Mouse (Mus musculus) retina, postnatal 1 day (tissue): Measurements from ENCODE around the gene Ush2a.
A peak's percentile ranks its signal among the peaks of the same experiment; 100 is the strongest.

Experiments used
- DNase-seq: peaks from one replicate; pipeline ENCODE4 v3.0.0-alpha.2; 2012

Gene Ush2a

GRCm38 (mm10) chr1:188674640-188675510, 413.1 kb downstream of the Ush2a start:
- DNase-seq: no peak

- no peak for DNase-seq
These were observed 413.7 kb downstream of the Ush2a start for GRCm38 (mm10) chr1:188675511-188675863.

GRCm38 (mm10) chr1:188678189-188678588, 416.4 kb downstream of the Ush2a start:
- peak; percentile 59 for DNase-seq

GRCm38 (mm10) chr1:188686362-188686761, 424.5 kb downstream of the Ush2a start:
- DNase-seq: no peak

GRCm38 (mm10) chr1:188696295-188696694, 434.5 kb downstream of the Ush2a start:
- DNase-seq: no peak

GRCm38 (mm10) chr1:188708176-188708575, 446.4 kb downstream of the Ush2a start:
- DNase-seq: peak; percentile 14

- no peak for DNase-seq
These were observed 446.9 kb downstream of the Ush2a start for GRCm38 (mm10) chr1:188708694-188709093.

- peak; percentile 74 for DNase-seq
These were observed 452.3 kb downstream of the Ush2a start for GRCm38 (mm10) chr1:188714131-188714530.

- DNase-seq: peak; percentile 16
These were observed 453.1 kb downstream of the Ush2a start for GRCm38 (mm10) chr1:188714941-188715340.

GRCm38 (mm10) chr1:188716886-188717285, 455.1 kb downstream of the Ush2a start:
- DNase-seq: no peak

- peak; percentile 72 for DNase-seq
These were observed 463.5 kb downstream of the Ush2a start for GRCm38 (mm10) chr1:188725122-188725995.

GRCm38 (mm10) chr1:188726937-188727336, 465.1 kb downstream of the Ush2a start:
- no peak for DNase-seq

GRCm38 (mm10) chr1:188728625-188729024, 466.8 kb downstream of the Ush2a start:
- peak; percentile 15 for DNase-seq

- peak; percentile 54 for DNase-seq
These were observed 467.4 kb downstream of the Ush2a start for GRCm38 (mm10) chr1:188729179-188729578.

GRCm38 (mm10) chr1:188734741-188735266, 473.0 kb downstream of the Ush2a start:
- DNase-seq: no peak

- no peak for DNase-seq
These were observed 481.1 kb downstream of the Ush2a start for GRCm38 (mm10) chr1:188742971-188743370.

GRCm38 (mm10) chr1:188755031-188755430, 493.2 kb downstream of the Ush2a start:
- DNase-seq: peak; percentile 82

- peak; percentile 59 for DNase-seq
These were observed 498.7 kb downstream of the Ush2a start for GRCm38 (mm10) chr1:188760515-188760914.

GRCm38 (mm10) chr1:188762463-188762862, 500.6 kb downstream of the Ush2a start:
- DNase-seq: no peak

GRCm38 (mm10) chr1:188763761-188764160, 501.9 kb downstream of the Ush2a start:
- DNase-seq: no peak

GRCm38 (mm10) chr1:188770828-188771227, 509.0 kb downstream of the Ush2a start:
- DNase-seq: no peak

GRCm38 (mm10) chr1:188772516-188773229, 510.9 kb downstream of the Ush2a start:
- DNase-seq: no peak

- DNase-seq: no peak
These were observed 511.8 kb downstream of the Ush2a start for GRCm38 (mm10) chr1:188773631-188774030.
